Mouse (Mus musculus) hindbrain, postnatal 0 days (tissue): Measurements from ENCODE around the gene Klc1. TPM values are rescaled to one million over a fixed set of nuclear protein-coding genes. Genes with fewer than 3 reads are reported as not detected.

Experiments
- ATAC-seq: fragments of 200-750 bp; cut with Nextera tagmentation; 2 replicates; pipeline ENCODE4 v1.8.0; 2017; ENCODE audit warnings: mild to moderate bottlenecking, moderate TSS enrichment, moderate library complexity
- DNase-seq: peaks from one replicate; pipeline ENCODE4 v3.0.0-alpha.2; 2015; ENCODE audit warnings: low spot score
- H3K27ac ChIP-seq: fragments of 300-500 bp; sonication (generic); 2 replicates; pipeline ENCODE4 v1.5.1; 2014; ENCODE audit warnings: mild to moderate bottlenecking
- H3K27me3 ChIP-seq: fragments of 300-500 bp; sonication (generic); 2 replicates; pipeline ENCODE4 v1.6.1; 2014; ENCODE audit warnings: low read length, mixed read lengths; ENCODE audit not compliant: insufficient read depth
- H3K36me3 ChIP-seq: fragments of 300-500 bp; sonication (generic); 2 replicates; pipeline ENCODE4 v1.6.1; 2014; ENCODE audit warnings: low read length, mixed read lengths; ENCODE audit not compliant: insufficient read depth
- H3K4me1 ChIP-seq: fragments of 300-500 bp; sonication (generic); 2 replicates; pipeline ENCODE4 v1.6.1; 2014; ENCODE audit warnings: antibody characterized with exemption, low read length, mixed read lengths; ENCODE audit not compliant: insufficient read depth
- H3K4me2 ChIP-seq: fragments of 300-500 bp; sonication (generic); 2 replicates; pipeline ENCODE4 v1.6.1; 2014; ENCODE audit warnings: low read depth, mild to moderate bottlenecking, low read length, moderate library complexity, mixed read lengths
- H3K4me3 ChIP-seq: fragments of 300-500 bp; sonication (generic); 2 replicates; pipeline ENCODE4 v1.5.1; 2014; ENCODE audit warnings: low read length
- H3K9ac ChIP-seq: fragments of 300-500 bp; sonication (generic); replicated peaks from 2 replicates; pipeline ENCODE4 v1.6.1; 2014; ENCODE audit warnings: mild to moderate bottlenecking, low read length, moderate library complexity, mixed read lengths
- H3K9me3 ChIP-seq: fragments of 300-500 bp; sonication (generic); 2 replicates; pipeline ENCODE4 v1.6.1; 2016; ENCODE audit warnings: low read length, mixed read lengths
- CTCF ChIP-seq: IDR thresholded peaks from 2 replicates; pipeline ENCODE4 v1.5.1; 2016; ENCODE audit warnings: antibody characterized with exemption, control low read depth, low read depth
- WGBS: fragments of 180-500 bp; shearing (Covaris S2); extraction: QIAGEN DNeasy Blood & Tissue Kit; methylation state at CpG from one replicate; pipeline ENCODE4 v1.1.7; 2014; 5-methylcytosine and 5-hydroxymethylcytosine counted together
- polyA plus RNA-seq: library from polyadenylated mRNA; unstranded; fragments of >200 nt; fragmentation: Nextera tagmentation; extraction: Ambion mirVana; gene quantifications from 2 replicates; pipeline ENCODE4 v1.2.1, GENCODE M21; 2015
- total RNA-seq: library from RNA; depleted of rRNA; stranded (reverse); fragments of >200 nt; gene quantifications from 2 replicates; pipeline ENCODE4 v1.2.3, GENCODE M21; 2014

The Klc1 gene
- total and polyA plus RNA-seq, 2 experiments from 2014 or later: 421 to 600 TPM

DNA sequence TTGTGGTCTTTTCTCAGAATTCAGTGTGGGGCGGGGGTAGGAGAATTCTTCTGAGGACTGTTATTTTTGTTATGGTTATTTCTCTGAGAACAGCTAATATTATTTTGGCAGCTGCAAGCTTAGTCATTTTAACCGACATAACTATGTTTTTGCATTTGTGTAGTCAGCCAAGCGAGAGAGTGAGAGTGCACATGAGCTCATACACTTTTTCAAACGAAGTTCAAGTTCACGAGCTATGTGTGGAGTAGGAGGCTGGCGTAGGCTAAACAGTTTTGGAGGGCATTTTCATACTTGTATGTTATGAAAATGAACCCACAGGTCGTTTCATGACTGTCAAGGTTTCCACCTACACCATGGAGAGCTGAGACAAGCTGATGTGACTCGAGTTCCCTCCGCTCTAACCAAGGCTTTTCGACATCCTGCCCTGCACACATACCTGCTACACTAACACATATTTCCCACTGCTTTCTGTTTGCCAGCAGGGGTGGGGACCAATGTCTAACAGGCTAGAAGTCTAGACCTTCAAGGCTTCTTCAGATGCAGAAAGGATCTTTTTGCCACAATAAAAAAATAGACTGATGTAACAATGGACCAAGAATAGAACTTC is 9.8 kb downstream of the Klc1 start:
- Histone ChIP-seq H3K9me3 (no peaks in the 10 kb centered on the region), H3K9ac (no peak overlapping the region), H3K27ac (no peak overlapping the region), H3K4me2 (no peak overlapping the region), H3K4me1 (peaks cover 21% of the 10 kb centered on the region; the same call in 1 of the 2 replicates), H3K27me3 (no peaks in the 10 kb centered on the region), H3K36me3 (peaks cover 9% of the 10 kb centered on the region; the same call in 1 of the 2 replicates), H3K4me3 (no peak overlapping the region)
- WGBS: 85% methylated on average over 10 of the region's 10 CpGs
- no peak for TF ChIP-seq CTCF
- ATAC-seq (no peak), DNase-seq (no peak)

DNA sequence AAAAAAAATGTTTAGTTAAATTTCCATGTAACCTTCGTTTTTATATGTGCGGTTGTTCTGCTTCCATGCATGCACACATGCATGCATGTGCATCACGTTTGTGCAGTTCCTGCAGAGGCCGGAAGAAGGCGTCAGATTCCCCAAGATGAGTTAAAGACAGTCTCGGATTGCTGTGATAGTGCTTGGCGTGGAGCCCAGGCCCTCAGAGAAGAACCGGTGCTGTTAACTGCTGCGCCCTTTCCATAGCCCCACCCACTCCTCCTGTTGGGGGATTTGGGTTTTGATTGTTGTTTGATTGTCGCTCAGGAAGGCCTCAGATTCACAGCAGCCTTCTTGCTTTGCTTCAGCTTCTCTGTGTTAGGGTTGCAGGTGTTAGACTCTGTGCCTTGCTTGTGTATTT is 10.7 kb downstream of the Klc1 start:
- WGBS: 25% methylated on average over 10 of the region's 10 CpGs
- DNase-seq (peak; percentile 82), ATAC-seq (peak; percentile 31; the same call in 1 of the 2 replicates)
- H3K9ac ChIP-seq: no peak overlapping the region
- peaks cover 21% of the 10 kb centered on the region; the same call in 1 of the 2 replicates for H3K4me1 ChIP-seq
- peaks cover 18% of the 10 kb centered on the region; the same call in 1 of the 2 replicates for H3K36me3 ChIP-seq
- no peaks in the 10 kb centered on the region for H3K27me3 ChIP-seq
- H3K4me2 ChIP-seq: no peak overlapping the region
- no peak overlapping the region for H3K4me3 ChIP-seq
- H3K9me3 ChIP-seq: no peaks in the 10 kb centered on the region
- TF ChIP-seq CTCF: peak; percentile 53
- H3K27ac ChIP-seq: peak overlapping the region; percentile 65

DNA sequence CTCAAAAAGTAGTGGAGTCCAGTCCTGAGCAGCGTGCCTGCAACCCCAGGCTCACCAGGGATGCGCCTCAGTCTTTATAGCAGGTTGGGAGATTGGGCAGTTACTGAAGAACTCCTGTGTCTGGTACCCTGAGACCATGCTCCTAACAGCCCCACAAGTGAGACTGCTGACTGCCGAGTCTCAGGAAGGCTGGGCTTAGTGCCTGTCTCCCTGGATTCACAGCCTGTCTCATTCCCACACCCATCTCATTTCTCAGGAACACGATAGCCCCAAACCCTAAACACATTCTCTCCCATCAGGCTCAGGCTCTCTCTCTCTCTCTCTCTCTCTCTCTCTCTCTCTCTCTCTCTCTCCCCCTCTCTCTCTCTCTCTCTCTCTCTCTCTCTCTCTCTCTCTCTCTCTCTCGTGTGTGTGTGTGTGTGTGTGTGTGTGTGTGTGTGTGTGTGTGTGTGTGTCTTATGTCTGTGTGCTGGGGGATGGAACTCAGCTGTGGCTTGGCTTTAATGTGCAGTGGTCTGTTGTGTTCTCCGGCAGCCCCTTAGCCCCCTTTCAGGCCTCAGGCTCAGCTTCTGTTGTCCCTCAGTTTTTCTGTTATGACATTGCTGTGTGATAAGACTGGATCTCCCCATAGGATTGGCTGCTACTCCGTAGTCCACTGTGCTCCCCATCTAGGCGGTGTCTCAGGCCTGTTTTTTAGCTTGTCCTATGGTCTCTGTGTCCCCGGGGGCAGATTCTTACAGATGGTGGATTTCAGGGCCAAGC is 11.3 kb downstream of the Klc1 start:
- ATAC-seq (no peak), DNase-seq (peak; percentile 11)
- Histone ChIP-seq H3K4me3 (no peak overlapping the region), H3K9me3 (no peaks in the 10 kb centered on the region), H3K27me3 (no peaks in the 10 kb centered on the region), H3K36me3 (peaks cover 25% of the 10 kb centered on the region), H3K9ac (no peak overlapping the region), H3K27ac (peak overlapping the region; percentile 65), H3K4me2 (no peak overlapping the region), H3K4me1 (peaks cover 21% of the 10 kb centered on the region; the same call in 1 of the 2 replicates)
- TF ChIP-seq CTCF: no peak
- 42% methylated on average over 9 of the region's 9 CpGs for WGBS

GRCm38 (mm10) chr12:111770651-111771050 is 12.0 kb downstream of the Klc1 start:
- Histone ChIP-seq H3K4me2 (no peak overlapping the region), H3K9me3 (no peaks in the 10 kb centered on the region), H3K27ac (peak overlapping the region; percentile 32; the same call in 1 of the 2 replicates), H3K9ac (no peak overlapping the region), H3K4me3 (no peak overlapping the region), H3K36me3 (peaks cover 28% of the 10 kb centered on the region), H3K4me1 (peaks cover 19% of the 10 kb centered on the region; the same call in 1 of the 2 replicates), H3K27me3 (no peaks in the 10 kb centered on the region)
- no peak for TF ChIP-seq CTCF
- ATAC-seq: no peak
- WGBS: 80% methylated on average over 10 of the region's 10 CpGs
- DNase-seq: no peak

- DNase-seq (no peak), ATAC-seq (no peak)
- no peak overlapping the region for H3K4me2 ChIP-seq
- H3K4me1 ChIP-seq: peaks cover 5% of the 10 kb centered on the region; the same call in 1 of the 2 replicates
- no peaks in the 10 kb centered on the region for H3K9me3 ChIP-seq
- 89% methylated on average over 16 of the region's 16 CpGs for WGBS
- no peak overlapping the region for H3K4me3 ChIP-seq
- H3K36me3 ChIP-seq: peaks cover 56% of the 10 kb centered on the region
- no peak overlapping the region for H3K9ac ChIP-seq
- no peak overlapping the region for H3K27ac ChIP-seq
- TF ChIP-seq CTCF: no peak
- H3K27me3 ChIP-seq: no peaks in the 10 kb centered on the region
Measured at GRCm38 (mm10) chr12:111774156-111774555, 15.5 kb downstream of the Klc1 start.

DNA sequence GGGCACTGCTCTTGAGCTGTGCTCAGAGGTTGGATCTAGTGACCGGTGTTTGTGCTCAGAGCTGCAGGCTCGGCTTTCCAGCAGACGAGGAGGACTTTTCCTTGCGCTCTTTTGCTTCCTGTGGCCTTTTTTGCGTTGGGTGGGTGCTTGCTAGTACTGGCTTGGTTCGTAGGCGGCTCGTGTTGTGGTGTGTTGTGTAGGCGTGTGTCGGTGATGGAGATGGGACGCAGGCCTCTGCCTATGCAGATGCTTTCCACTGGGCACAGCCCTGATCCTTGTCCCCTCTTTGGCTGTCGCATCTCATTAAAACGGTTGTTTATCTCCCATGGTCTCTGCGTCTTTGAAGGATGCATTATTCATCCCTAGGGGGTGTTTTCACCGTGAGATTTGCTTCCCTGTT is 16.2 kb downstream of the Klc1 start:
- Histone ChIP-seq H3K4me1 (no peaks in the 10 kb centered on the region), H3K9ac (no peak overlapping the region), H3K4me2 (no peak overlapping the region), H3K36me3 (peaks cover 63% of the 10 kb centered on the region), H3K4me3 (no peak overlapping the region), H3K9me3 (no peaks in the 10 kb centered on the region), H3K27ac (no peak overlapping the region), H3K27me3 (no peaks in the 10 kb centered on the region)
- DNase-seq (no peak), ATAC-seq (0 out of 2 replicates have a peak, but pooled peaks have one; percentile 27)
- WGBS: 63% methylated on average over 15 of the region's 15 CpGs
- no peak for TF ChIP-seq CTCF
